Mouse (Mus musculus) right cerebral cortex, postnatal 10 days (tissue): ENCODE results near the gene Olfr1340.

Source experiments
- DNase-seq, 2 experiments: peaks; one replicate each; pipeline ENCODE4 v3.0.0; 2021; ENCODE audit warnings: low spot score in 2 of 2

The Olfr1340 gene

DNA sequence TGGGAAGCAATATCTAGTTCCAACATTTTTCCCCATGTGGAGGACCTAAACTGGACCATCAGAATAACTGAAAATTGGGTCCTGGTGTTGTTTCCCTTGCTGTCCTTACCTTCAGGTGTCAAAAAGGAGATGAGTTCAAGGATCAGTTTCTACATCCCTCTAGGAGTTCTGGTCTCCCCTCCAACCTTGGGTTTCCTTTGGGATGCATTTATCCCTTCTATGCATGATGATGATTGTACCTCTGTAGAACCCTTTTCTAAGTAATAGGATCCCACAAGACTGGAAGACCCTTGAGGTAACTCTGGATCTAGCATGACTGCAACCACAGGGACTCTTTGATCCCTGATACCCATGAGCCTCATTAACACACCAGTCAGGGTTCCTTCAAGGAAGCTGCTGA lies at the start of gene Olfr1340:
Gene Olfr1340 (plus strand): TSS at position 301 of the 400 bp plus-strand sequence.
- no peak for DNase-seq

DNA sequence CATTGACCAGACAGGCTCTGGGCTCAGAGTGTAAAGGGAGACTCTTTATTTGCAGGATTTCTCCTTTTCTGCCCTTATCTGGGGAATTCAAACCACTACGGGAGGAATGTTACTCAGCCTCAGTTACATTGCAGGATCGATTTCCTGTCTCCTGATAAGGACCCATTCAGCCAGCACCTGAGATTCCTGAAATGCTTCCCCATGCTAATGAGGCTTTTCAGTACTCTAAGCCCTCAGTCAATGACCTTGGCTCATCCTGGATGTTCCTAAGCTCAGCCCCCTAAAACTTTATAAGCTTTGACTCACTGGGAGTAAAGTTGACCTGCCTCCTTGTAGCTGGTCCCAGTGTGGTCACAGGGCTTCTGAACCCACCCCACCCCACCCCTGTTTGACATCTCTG lies 32.9 kb upstream of the Olfr1340 start:
- no peak for DNase-seq

DNA sequence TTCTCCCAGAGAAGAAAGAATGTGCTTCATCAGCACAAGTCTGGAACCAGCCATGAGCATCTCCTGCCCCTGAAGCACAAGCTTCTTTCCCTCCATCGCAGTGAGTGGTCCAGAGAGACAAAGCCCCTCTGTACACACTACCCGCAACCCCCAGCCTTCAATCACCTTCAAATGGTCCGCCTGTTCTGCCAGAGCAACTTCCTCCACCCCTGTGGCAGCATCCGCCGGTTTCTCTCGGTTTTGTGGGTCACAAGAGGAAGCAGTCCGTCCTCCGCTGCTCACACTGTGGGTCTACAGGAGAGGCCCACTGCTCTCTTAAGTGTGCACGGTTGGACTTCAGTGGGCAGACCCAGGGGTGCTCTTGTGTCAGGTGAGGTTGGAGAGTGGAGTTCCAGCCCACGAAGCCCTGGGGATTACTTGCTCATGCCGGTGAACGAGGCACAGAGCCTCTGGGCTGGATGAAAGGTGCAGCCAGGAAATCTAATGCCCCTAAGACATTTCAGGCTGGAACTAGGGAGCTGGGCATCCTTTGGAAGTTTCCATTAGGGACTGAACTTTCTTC lies 27.4 kb upstream of the Olfr1340 start, which contains the start of gene Olfr1342:
Gene Olfr1342 (minus strand): TSS at position 345 of the 562 bp plus-strand sequence.
- no peak for DNase-seq

DNA sequence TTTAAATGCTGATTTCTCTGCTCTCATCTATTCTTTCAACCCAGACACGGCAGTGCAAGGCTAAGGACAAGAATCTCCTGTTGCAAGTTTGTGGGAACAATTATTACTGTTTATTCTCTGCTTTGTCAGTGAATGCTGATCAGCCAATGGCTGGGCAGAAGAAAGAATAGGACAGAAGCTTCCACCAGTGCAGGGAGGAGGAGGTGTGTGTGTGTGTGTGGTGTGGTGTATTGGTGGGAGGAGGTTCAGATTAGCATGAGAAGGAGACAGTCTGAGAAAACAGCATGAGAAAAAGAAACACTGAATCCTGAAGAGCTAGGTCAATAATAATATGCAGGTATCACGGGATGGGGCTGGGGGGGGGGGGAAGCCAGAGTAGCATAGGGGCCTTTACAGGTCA lies 26.1 kb upstream of the Olfr1340 start:
- no peak for DNase-seq

DNA sequence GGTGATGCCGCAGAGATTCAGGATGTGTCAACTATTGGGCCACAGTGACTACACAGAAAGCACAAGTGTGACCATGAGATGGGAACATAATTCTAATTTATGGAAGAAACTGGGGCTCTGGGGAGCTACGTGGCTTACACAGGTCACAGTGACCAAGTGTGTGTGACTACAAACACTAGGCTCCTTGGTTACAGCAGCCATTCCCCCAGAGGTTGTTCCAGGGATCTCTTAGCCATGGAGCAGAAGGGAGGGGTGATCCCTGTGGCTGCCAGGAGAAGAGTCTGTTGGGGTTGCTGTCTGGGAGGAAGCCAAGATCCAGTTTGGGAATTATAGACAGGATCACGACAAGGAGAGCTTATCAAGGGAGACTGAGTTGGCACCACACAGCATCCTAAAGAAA lies 16.7 kb upstream of the Olfr1340 start, which contains the start of gene Olfr1341:
Gene Olfr1341 (plus strand): TSS at position 301 of the 400 bp plus-strand sequence.
- no peak for DNase-seq

DNA sequence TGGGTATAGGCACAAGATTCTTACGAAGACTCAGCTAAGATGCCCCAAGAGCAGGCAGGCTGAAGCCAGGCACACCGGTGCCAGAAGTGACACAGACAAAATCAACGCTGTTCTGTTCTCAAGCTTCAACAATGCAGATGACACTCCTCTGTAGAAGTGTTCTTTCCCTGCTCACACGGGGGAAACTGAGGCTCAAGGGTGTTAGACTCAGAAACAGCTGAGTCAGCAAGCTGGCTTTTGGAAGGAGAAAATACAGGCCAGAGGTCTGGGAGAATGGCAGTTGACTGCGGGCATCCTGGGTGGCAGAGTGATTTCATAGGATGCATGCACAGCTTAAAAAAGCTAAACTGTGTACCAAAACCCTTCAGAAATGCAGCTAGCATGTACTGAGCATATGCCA lies 11.9 kb upstream of the Olfr1340 start:
- no peak for DNase-seq

DNA sequence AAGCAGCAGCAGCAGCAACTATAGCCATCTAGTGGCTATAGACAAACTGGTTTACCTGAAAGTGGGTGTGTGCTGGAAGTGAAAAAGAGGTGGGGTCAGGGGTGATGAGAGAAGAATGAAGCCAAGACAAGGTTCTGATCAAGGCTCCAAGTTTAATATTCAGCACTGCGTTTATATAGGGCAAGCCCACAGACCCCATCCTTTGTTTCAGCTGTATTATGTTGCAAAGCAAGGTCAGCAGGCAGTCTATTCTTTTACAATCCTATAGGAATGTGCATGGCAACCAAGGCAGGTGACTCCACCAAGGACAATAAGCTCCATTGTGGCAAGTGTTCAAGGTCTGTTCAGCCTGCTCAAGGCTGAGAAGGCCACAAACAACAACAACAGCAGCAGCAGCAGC lies 8.3 kb upstream of the Olfr1340 start:
- DNase-seq: no peak

DNA sequence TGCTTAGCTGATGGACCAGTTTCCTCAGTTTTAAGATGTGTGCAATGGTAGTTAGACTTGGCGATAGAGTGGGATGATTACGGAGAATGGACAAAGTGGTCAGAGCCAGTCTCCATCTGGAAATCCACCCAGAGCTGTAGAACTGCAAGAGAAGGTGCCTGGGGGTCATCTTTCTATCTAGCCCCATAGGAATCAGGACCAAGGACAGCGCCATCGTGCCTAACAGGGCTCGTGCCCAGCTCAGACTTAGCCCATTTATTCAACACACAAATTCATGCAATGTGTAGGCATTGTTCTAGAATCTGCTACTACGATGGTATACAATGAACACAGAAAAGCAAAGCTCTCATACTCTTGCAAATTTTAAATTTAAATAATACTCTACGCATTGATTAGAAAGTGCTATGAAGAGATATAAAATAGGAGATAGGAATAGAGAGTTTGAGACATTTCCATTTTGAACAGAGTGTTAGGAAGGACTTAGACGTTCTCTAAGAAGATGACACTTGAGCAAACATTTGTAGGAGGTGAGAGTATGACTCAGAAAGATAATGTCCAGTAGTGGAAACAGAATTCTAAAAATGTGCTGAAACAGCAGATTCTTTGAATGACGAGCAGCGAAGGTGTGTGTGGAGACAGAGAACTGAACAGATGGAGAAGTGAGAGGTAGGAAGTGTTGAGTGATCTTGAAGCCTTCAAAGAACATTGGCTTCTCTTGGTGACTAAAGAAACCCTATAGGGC lies 2.0 kb downstream of the Olfr1340 start:
- DNase-seq: no peak

DNA sequence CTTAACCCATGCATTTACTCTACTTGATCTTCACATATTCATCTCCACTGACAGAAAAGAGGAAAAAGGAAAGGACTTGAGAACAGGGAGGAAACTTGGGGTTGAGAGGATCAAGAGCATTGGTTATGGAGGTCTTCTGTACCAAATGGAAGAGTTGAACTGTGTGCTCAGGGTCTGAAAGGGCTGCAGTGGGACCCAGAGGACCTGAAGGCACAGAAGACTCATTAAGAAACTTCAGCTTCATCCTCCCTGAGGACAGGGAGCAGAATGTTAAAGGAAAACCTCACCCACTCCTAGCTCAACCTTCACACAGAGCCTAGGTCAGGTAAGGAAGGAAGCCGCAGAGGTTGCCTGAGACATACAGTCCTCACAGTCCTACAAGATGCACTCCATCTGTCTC lies 11.9 kb downstream of the Olfr1340 start, which contains the start of gene Olfr1339:
Gene Olfr1339 (plus strand): TSS at position 301 of the 400 bp plus-strand sequence.
- no peak for DNase-seq

DNA sequence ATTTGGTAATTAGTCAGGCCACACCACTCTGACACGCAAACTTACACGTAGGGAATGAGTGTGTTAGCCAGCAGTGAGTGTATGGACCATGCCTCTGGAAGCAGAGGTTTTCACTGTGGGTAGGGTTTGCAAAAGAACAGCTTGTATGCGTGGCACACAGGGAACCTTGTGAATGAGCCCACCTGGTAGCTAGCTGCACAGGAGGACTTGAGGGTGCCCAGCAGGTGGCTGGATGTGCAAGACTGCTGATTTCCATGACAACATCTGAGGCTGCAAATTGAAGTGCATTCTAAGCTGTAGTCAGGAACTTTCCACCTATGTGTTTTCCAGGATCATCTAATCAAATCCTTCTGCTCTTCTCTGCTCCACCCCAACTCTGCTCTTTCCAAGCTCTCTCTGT lies 19.6 kb downstream of the Olfr1340 start:
- DNase-seq: no peak

DNA sequence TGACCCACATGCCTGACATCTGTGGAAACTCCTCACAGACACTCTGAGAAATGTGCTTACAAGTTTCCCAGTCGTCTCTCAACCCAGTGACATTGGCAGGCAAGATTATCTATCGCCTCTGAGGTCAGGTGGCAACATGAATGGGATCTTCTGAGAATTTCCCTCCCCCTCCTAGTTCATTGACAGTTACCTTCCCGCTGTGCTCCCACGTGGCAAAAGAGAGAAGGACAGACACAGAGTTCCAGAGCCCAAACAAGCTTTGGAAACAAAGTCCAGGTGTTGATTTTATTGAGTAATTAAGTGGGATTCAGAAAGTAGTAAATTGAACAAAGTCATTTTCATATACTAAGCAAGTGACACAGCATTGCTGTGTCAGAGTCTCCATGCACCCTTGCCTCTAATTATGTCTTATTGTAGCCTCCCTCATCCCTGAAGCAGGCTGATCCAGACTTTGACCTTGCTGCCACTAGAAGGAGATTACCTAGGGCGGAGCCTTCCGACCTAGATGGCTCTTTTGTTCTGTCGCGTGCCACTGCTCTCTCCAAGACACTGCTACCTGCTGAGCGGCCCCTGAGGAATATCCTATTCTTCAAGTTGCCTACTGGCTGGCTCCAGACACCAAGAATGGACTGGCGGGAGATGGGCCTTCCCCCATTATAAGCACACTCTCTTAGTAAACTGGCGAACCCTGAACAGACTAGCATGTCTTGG lies 21.2 kb downstream of the Olfr1340 start:
- DNase-seq: no peak

DNA sequence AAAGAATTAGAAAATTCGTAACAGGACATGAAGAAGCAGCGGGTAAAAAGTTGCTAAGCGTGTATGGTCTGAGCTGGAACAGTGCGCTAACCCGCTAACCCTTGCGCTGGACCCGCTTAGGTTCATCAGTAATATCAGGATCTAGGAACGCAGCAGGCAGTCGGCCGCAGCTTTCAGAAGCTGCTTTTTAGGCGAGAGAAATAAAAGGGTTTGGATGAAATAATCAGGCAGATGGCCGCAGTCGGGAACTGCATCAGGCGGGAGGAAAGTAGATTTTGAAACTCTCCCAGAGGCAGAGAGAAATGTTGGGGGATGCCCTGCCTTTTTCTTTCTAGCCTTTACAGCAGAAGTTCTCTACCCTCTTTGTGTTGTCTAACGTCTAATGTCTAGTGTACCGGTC lies 21.9 kb downstream of the Olfr1340 start:
- no peak for DNase-seq

DNA sequence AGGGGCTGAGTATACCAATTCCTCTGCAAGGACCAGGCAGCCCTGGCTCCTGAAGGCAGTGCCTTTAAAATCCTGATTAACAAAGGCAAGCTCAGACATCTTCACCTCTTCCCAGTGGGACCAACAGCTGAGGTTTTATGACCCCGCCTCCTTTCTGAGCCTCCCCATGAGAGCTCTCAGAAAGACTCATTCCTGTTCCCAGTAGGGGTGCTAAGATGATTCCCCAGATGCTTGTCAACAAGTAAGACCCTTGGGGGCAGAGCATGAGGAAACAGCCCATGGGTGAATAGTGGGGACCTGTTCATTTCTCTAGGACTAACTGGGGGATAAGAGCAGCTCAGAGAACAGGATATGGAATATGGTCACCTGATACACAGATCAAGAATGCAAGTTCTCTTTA lies 38.7 kb downstream of the Olfr1340 start, which contains the start of gene Olfr1338:
Gene Olfr1338 (minus strand): TSS at position 101 of the 400 bp plus-strand sequence.
- no peak for DNase-seq
